Mouse (Mus musculus) CD4-positive, CD25-positive, alpha-beta regulatory T cell, adult 2 months (primary cell): Measurements from ENCODE around the gene Uck2.

Experiments used
- DNase-seq: peaks from one replicate; pipeline ENCODE4 v3.0.0-alpha.2; 2012; ENCODE audit warnings: low read depth, low spot score

The Uck2 gene

DNA sequence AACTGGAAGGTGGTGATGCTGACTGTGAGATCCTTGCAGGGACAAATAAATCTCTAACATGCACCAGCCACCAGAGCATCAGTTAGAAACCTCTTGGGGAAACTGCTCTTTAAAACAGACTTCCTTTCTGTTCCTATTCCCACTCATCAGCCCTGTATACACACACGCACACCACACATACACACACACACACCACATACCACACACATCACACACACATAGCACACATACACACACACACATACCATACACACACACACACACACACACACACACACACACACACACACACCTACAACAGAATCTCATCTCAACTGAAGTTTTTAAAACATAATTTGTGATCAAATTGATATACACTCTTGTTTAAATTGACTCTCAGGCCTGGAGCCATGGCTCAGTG is 72.4 kb downstream of the Uck2 start:
- no peak for DNase-seq

DNA sequence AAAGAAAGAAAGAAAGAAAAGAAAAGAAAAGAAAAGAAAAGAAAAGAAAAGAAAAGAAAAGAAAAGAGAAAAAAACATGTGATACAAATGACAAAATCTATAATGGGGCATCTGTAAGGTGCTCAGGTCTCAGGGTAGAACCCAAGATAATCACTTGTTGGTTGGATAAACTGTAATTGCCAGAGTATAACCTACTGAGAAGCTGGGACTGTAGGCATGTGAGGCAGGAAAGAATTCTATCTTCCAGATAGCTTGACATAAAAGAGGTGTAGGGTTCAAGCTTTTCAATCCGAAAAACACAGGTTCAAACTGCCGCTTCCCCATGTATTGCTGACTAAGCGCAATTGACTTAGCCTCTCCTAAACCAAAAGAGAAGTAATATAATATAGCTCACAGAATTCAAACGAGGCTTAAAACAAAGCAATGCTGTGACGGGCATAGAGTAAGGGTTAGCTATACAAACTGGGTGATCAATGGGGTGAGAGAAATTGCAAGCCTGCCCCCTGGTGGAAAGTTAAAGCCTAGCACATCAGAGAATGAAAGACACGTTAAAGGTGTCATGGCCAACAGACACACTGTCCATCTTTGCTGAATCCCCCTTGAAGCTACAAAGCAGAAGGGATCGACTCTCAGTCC is 73.0 kb downstream of the Uck2 start:
- peak; percentile 73 for DNase-seq

DNA sequence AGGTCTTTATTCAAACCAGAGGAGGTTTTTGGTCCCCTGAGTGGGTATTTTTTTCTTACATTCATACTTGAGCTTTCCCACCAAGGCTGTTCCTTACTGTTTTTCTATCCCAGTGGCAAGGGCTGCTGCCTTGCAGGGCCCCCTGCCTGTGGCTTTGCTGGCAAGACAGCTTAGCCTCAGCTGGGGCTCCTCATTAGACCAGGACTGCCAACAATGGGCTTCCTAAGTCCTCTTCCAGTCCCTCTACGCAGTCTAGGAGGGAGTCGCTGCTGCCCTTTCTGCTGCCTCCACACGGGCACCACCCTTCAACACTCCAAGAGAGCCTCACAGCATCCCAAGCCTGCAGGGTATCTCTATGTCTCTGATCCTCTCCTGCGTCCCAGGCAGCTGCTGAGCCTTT is 76.3 kb downstream of the Uck2 start:
- no peak for DNase-seq

DNA sequence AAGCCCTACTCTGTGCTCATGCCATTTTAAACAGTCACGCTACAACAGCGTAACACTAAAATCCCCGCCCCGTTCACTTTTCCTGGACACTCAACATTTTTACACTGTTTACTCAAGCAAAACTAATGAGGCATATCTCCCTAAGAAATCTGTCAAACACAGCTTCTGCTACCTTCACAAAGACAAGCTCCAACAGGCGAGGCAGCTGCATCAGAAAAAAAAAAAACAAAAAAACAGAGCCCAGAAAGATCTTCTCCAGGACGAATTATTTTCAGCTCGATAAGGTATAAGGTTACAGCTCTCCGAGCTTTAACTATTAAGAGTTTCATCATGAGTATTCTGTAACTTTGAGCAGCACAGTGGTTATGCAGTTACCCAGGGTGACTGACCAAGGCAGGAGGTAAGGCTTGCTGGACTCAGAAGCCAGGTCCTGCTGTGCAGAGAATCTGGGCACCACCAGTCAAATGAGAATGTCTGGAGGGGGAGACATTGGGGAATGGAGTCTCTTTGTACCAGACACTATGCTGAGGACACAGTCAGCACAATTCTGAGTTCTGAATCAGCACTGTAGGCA is 79.9 kb downstream of the Uck2 start:
- DNase-seq, result no peak

DNA sequence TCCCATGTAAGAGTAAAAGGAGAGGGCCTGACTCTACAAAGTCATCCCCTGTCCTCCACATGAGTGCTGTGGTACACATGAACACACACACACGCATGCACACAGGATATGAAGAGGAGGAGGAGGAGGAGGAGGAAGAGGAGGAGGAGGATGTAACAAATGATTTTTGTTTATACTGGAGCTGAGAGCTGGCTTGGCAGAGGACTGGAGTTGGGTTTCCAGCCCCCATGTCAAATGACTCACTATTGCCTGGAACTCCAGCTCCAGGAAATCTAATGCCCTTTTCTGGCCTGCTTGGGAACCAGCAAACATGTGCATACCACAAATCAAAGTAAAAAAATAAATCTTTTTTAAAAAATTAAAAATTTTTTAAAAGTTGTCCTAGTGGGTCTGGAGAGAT is 80.7 kb downstream of the Uck2 start:
- DNase-seq, result no peak

DNA sequence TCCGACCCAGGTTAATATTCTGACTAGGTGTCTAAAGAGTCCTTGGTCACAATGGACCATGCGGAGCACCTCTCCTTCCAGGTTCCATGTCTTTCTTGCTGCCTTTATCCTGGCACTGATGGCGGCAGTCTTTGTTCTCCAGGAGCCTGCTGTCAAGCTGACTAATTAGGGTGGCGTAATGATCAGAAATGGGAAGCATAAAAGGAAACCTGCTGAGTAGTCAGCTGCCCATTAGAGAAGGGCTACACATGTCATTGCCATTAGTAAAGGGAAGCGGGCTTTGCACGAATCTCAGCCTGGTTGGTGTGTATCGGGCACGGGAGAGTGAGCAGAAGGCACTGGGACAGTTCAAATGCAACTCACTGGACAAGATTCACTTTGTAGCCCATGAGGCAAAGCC is 90.4 kb downstream of the Uck2 start:
- no peak for DNase-seq

DNA sequence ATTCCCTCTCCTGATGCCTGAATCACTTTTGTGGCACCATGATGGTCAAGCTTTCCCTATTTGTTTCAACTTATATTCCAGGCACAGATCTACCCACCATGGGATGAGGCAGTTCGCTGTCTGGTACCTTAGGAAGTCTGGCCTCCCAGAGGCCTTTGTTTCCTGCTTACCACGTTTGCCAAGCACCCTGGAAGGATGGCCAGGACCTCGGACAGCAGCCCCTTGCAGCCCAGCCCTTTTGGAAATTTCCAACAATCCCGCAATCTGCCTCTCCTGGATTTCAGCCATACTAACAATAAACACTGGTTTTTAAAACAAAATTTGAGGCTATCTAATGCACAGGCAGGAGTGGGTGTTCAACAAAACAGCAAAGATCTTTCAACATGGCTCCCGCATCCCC is 97.3 kb downstream of the Uck2 start:
- no peak for DNase-seq

DNA sequence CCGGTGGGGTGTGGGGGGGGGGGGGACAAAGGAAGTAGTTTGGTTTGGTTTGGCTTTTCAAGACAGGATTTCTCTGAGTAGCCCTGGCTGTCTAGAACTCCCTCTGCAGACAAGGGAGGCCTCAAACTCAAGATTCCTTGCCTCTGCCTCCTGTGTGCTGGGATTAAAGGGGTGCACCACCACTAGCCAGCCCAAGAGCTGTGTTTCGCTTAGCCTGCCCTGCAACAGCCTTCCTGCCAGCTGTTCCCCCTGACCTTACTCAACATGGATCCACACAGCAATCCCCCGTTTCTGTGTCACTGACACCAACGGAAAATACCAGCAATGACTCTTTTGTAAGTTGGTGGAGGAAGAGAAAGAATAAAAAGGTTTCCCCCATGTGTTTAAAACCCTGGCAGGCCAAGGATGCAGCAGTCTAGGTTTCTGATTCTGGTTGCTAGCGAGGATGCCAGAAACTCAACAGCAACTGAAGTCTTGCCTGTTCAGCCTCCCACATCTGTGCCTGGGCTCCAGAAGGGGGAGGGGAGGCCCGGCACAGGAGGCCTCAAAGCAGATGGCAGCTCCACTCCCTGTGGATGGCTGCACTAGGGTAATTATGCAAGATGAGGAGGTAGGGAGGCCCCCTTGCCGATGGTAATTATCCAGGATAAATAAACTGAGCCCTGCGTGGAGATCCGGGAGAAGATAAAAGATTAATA is 103.1 kb downstream of the Uck2 start:
- DNase-seq, result no peak
